Mouse (Mus musculus) stomach, embryonic 14.5 days (tissue): Measurements from ENCODE around the gene Rpl22. TPM values are rescaled to one million over a fixed set of nuclear protein-coding genes. Genes with fewer than 3 reads are reported as not detected.

Experiments
- ATAC-seq: fragments of 200-750 bp; cut with Nextera tagmentation; 2 replicates; pipeline ENCODE4 v1.8.0; 2017; ENCODE audit warnings: low read depth, moderate TSS enrichment; ENCODE audit not compliant: insufficient number of reproducible peaks, insufficient read depth, low FRiP score
- H3K27ac ChIP-seq: fragments of 300-500 bp; sonication (generic); 2 replicates; pipeline ENCODE4 v1.5.1; 2014; ENCODE audit warnings: mild to moderate bottlenecking, low read length, moderate library complexity, mixed read lengths
- H3K27me3 ChIP-seq: fragments of 300-500 bp; sonication (generic); 2 replicates; pipeline ENCODE4 v1.6.1; 2014; ENCODE audit warnings: low read length, control low read depth, mixed read lengths; ENCODE audit not compliant: control insufficient read depth, insufficient read depth
- H3K36me3 ChIP-seq: fragments of 300-500 bp; sonication (generic); 2 replicates; pipeline ENCODE4 v1.6.1; 2014; ENCODE audit warnings: mild to moderate bottlenecking, control low read depth, low read length, moderate library complexity, mixed read lengths; ENCODE audit not compliant: control insufficient read depth, insufficient read depth
- H3K4me1 ChIP-seq: fragments of 300-500 bp; sonication (generic); 2 replicates; pipeline ENCODE4 v1.6.1; 2014; ENCODE audit warnings: low read length, control low read depth, mixed read lengths; ENCODE audit not compliant: control insufficient read depth, insufficient read depth
- H3K4me2 ChIP-seq: fragments of 300-500 bp; sonication (generic); replicated peaks from 2 replicates; pipeline ENCODE4 v1.6.1; 2014; ENCODE audit warnings: low read depth, low read length, control low read depth
- H3K4me3 ChIP-seq: fragments of 300-500 bp; sonication (generic); 2 replicates; pipeline ENCODE4 v1.5.1; 2014; ENCODE audit warnings: low read depth, low read length, control low read depth
- H3K9ac ChIP-seq: fragments of 300-500 bp; sonication (generic); replicated peaks from 2 replicates; pipeline ENCODE4 v1.6.1; 2014; ENCODE audit warnings: low read depth, mild to moderate bottlenecking, control low read depth, low read length, moderate library complexity, mixed read lengths
- H3K9me3 ChIP-seq: fragments of 300-500 bp; sonication (generic); 2 replicates; pipeline ENCODE4 v1.6.1; 2016; ENCODE audit warnings: low read depth, low read length, control low read depth; ENCODE audit not compliant: control insufficient read depth
- WGBS: fragments of 180-500 bp; shearing (Covaris S2); extraction: QIAGEN DNeasy Blood & Tissue Kit; methylation state at CpG from one replicate; pipeline ENCODE4 v1.1.7; 2014; 5-methylcytosine and 5-hydroxymethylcytosine counted together
- polyA plus RNA-seq: library from polyadenylated mRNA; unstranded; fragments of >200 nt; fragmentation: Nextera tagmentation; extraction: Ambion mirVana; gene quantifications from 2 replicates; pipeline ENCODE4 v1.2.1, GENCODE M21; 2014

The Rpl22 gene
- polyA plus RNA-seq, 1 experiment from 2014 or later = 483 TPM

DNA sequence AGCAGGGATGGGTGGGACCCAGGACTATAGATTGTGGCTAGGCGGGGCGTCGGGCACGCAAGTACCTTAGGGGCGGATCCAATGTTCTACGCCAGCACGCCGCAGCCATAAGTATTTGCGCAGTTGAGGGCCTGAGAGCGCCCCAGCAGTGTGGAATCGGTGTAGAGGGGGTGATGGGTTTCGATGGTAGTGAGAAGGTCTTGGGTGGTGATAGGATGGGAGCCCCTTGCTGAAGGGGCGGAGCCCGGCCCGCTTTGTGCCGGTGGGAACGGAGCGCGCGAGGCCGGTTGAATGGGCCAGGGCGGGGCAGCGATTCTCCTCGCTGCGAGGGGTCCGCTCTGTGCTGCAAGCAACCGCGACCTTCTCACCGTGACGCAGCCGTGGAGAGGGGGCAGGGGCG, 39.4 kb upstream of the Rpl22 start:
- Histone ChIP-seq H3K4me1 (peaks cover 14% of the 10 kb centered on the region), H3K27ac (no peak overlapping the region), H3K27me3 (peaks cover 79% of the 10 kb centered on the region), H3K9ac (no peak overlapping the region), H3K4me3 (no peak overlapping the region), H3K9me3 (no peaks in the 10 kb centered on the region), H3K4me2 (peak overlapping the region; percentile 30; the same call in 1 of the 2 replicates), H3K36me3 (no peaks in the 10 kb centered on the region)
- ATAC-seq = no peak
- 2% methylated on average over 32 of the region's 32 CpGs for WGBS

DNA sequence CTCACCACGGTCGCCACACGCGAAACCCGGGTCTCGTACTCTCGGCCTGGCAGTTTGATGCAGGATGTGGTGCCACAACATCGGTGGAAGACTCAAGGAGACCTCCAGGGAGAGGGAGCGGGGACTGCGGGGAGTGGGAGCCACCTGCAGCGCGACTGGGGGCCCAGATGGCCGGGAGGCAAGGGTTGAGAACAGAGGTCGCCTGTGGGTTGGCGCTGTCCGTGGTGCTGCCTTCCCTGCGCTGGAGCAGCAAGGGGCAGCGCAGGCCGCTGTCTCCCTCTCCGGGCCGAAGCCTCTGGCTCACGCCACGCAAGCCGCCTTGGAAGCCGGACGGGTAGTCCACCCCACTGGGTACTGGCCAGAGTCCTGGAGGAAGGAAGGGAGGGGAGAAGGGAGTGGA, 38.7 kb upstream of the Rpl22 start:
- Histone ChIP-seq H3K36me3 (no peaks in the 10 kb centered on the region), H3K4me2 (no peak overlapping the region), H3K4me3 (no peak overlapping the region), H3K27ac (no peak overlapping the region), H3K27me3 (peaks cover 78% of the 10 kb centered on the region), H3K9ac (no peak overlapping the region), H3K9me3 (no peaks in the 10 kb centered on the region), H3K4me1 (peaks cover 14% of the 10 kb centered on the region)
- no peak for ATAC-seq
- WGBS = 6% methylated on average over 26 of the region's 26 CpGs

DNA sequence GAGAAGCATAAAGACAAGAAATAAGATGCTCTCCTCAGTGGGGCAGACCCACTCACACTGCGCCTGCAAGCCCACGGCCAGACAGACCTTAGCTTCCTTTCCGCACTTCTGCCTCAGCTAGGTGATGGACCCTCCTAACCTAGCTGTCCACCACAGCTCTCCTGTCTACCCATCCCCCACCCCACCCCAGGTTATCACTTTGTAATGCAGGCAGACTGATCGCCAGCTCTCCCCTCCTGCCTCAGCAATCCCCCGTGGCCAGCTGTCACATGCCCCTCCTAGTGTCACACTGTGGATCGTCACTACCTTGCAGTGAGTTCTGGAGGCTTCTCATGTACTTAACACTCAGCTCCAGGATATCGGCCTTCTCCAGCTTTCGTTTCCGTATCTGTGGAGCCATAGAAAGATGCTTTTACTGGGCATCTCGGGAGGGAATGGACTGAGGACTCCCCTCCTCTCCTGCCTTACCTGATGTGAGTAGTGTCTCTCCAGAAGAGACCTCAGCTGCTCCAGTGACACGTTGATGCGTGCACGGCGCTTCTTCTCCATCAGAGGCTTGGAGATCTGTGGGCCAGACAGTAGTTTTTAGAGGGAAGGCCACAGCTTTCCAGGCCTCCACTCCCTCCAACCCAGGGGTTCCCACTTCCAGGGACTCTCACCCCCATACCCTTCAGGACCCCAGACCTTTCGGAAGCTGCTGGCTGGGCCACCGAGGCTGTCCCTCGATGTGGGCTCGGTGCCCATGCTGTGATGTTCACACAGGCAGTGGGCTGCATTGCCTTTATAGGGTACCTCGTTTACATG, 38.0 kb upstream of the Rpl22 start:
- H3K36me3 ChIP-seq = no peaks in the 10 kb centered on the region
- no peak for ATAC-seq
- peaks cover 72% of the 10 kb centered on the region for H3K27me3 ChIP-seq
- no peak overlapping the region for H3K4me2 ChIP-seq
- no peak overlapping the region for H3K9ac ChIP-seq
- WGBS = 23% methylated on average over 19 of the region's 19 CpGs
- peaks cover 20% of the 10 kb centered on the region for H3K4me1 ChIP-seq
- H3K27ac ChIP-seq = no peak overlapping the region
- H3K4me3 ChIP-seq = no peak overlapping the region
- H3K9me3 ChIP-seq = no peaks in the 10 kb centered on the region

DNA sequence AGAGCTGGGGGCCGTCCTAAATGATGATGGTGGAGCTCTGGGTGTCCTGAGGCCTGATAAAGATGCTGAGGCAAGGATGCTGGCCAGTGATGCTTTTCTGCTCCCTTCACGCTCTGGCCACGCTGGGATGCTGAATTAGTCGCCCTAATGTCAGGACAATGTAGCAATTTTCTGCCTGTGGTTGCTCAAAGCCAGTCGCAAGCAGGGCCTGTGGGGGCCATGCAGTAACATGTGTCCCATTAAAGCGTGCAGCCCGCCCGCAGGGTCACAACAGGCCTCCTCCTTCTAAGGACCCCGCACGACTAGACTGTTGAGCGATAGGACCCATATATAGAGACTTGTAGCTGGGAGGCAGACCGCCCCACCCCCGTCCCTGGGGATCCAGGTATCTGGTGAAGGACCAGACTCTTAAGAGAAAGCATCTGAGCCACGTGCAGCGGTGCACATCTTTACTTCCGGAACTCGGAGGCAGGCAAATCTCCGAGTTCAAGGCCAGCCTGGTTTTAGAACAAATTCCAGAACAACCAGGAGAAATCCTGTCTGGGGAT, 37.1 kb upstream of the Rpl22 start:
- Histone ChIP-seq H3K36me3 (no peaks in the 10 kb centered on the region), H3K9me3 (no peaks in the 10 kb centered on the region), H3K27me3 (peaks cover 64% of the 10 kb centered on the region), H3K9ac (no peak overlapping the region), H3K4me3 (no peak overlapping the region), H3K4me1 (peaks cover 15% of the 10 kb centered on the region; the same call in 1 of the 2 replicates), H3K27ac (no peak overlapping the region), H3K4me2 (no peak overlapping the region)
- ATAC-seq = no peak
- WGBS = 55% methylated on average over 18 of the region's 18 CpGs

DNA sequence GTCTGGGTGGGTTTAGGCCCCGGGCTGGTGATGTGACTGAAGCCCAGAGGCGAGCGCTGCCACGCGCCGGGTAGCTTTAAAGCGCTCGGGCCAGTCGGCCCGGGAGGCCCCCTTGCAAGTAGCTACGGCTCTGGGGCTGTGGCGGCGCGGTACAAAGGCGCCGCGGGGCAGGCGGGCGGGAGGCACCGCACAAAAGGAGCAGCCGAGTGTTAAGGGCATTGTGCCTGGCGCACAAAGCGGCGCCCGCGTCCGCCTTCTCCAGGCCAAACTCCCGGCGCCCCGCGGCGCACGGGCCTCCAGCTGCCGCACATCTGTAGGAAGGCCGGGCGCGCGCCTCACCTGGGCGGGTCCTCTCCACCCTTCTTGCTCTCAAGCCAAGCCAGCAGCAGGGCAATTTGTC, 35.2 kb upstream of the Rpl22 start:
- no peak for ATAC-seq
- no peaks in the 10 kb centered on the region for H3K36me3 ChIP-seq
- H3K4me1 ChIP-seq = peaks cover 15% of the 10 kb centered on the region; the same call in 1 of the 2 replicates
- H3K27me3 ChIP-seq = peaks cover 53% of the 10 kb centered on the region
- H3K9me3 ChIP-seq = no peaks in the 10 kb centered on the region
- H3K4me3 ChIP-seq = peak overlapping the region; percentile 8
- H3K4me2 ChIP-seq = peak overlapping the region; percentile 37
- under 1% methylated on average over 39 of the region's 39 CpGs for WGBS
- H3K27ac ChIP-seq = no peak overlapping the region
- H3K9ac ChIP-seq = no peak overlapping the region

DNA sequence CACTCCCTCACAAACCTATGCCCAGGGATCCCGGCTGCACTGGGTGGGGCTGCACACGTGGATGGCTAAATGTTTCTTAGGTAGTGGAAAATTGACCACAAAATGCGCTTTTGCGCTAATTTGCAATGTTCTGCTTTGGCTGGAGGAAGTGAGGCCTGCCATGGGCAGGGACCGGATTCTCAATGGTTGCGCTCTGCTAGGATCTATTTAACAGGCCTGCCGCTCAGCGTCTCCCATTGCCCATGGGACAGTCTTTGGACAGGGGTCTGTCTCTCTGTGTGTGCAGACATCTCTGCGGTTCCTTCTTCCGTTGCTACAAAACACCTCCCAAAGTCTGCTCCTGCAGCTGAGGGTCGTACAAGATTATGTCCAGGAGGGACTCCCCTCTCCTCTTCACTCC, 34.6 kb upstream of the Rpl22 start:
- Histone ChIP-seq H3K27ac (no peak overlapping the region), H3K9ac (no peak overlapping the region), H3K4me1 (peaks cover 19% of the 10 kb centered on the region; the same call in 1 of the 2 replicates), H3K27me3 (peaks cover 48% of the 10 kb centered on the region), H3K4me2 (0 out of 2 replicates have a peak overlapping the region, but pooled peaks have one; percentile 37), H3K36me3 (no peaks in the 10 kb centered on the region), H3K9me3 (no peaks in the 10 kb centered on the region), H3K4me3 (no peak overlapping the region)
- WGBS = 25% methylated on average over 11 of the region's 11 CpGs
- no peak for ATAC-seq

DNA sequence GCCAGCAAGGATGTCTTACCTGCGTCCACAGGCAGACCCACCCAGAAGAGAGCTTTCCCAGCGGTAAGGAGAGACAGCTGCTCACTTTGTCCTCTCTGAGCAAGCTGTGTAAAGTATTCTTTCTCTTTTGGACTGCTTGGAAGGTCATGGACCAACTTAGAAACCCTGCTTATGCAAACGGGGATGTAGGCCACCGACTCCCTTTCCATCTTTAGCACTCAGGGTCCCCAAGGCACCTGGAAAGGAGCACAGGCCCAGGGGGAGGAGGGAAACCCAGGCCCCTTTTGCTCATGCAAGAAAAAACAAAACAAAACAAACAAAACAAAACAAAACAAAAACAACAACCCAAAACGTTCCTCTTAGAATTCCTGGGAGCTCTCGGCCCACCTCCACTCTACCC, 34.0 kb upstream of the Rpl22 start, which contains the start of gene Hes3:
Hes3 (minus strand) TSS at position 101 of the 400 bp plus-strand sequence.
- no peak within 1 kb of the TSS for H3K27ac ChIP-seq
- H3K4me2 ChIP-seq = peak within 1 kb of the TSS; percentile 37
- H3K36me3 ChIP-seq = no peaks in the 10 kb centered on the region
- no peak for ATAC-seq
- WGBS = 33% methylated on average over 6 of the region's 6 CpGs
- no peak within 1 kb of the TSS for H3K9ac ChIP-seq
- H3K9me3 ChIP-seq = no peaks in the 10 kb centered on the region
- peaks cover 19% of the 10 kb centered on the region; the same call in 1 of the 2 replicates for H3K4me1 ChIP-seq
- H3K27me3 ChIP-seq = peaks cover 43% of the 10 kb centered on the region
- H3K4me3 ChIP-seq = peak within 1 kb of the TSS; percentile 8; the same call in 1 of the 2 replicates

DNA sequence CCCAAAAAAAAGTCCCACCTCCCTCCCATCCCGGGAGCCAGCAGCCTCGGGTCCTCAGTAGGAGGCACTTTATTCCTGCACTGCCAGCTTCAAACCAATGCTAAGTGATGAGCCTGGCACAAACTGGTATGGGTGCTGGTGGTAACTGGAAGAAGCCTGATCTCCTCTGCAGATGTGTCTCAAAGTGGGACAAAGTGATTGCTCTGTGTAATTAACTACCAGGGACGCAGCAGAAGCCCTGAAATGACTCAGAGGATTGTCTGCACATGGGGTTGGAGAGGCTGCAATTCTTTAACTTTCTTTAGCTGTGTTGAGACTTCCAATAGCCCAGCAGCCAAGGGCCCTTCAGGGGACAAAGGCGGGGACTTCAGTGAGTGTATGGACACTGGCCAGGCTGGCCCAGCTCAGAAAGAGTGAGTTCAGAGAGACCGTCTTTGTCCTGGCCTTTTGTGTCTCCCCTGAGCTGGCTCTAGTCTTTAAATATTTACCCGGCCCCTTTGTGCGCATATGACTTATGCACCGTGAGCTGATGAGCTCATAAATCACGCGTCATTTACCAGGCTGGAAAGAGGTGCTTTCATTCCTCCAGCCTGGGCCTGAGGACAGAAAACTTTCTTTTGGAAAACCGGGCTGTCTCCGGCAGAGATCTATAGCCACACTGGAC, 33.3 kb upstream of the Rpl22 start:
- 14% methylated on average over 12 of the region's 12 CpGs for WGBS
- Histone ChIP-seq H3K27me3 (peaks cover 36% of the 10 kb centered on the region), H3K4me3 (no peak overlapping the region)

More for the DNA sequence above, 33.3 kb upstream of the Rpl22 start:
- ATAC-seq = no peak
- no peak overlapping the region for H3K9ac ChIP-seq
- no peaks in the 10 kb centered on the region for H3K36me3 ChIP-seq
- H3K4me1 ChIP-seq = peaks cover 19% of the 10 kb centered on the region; the same call in 1 of the 2 replicates
- no peaks in the 10 kb centered on the region for H3K9me3 ChIP-seq
- no peak overlapping the region for H3K27ac ChIP-seq
- no peak overlapping the region for H3K4me2 ChIP-seq
